Mouse (Mus musculus): ENCODE results near the gene Chd3.
A peak's percentile ranks its signal among the peaks of the same experiment; 100 is the strongest.

The Chd3 gene

DNA sequence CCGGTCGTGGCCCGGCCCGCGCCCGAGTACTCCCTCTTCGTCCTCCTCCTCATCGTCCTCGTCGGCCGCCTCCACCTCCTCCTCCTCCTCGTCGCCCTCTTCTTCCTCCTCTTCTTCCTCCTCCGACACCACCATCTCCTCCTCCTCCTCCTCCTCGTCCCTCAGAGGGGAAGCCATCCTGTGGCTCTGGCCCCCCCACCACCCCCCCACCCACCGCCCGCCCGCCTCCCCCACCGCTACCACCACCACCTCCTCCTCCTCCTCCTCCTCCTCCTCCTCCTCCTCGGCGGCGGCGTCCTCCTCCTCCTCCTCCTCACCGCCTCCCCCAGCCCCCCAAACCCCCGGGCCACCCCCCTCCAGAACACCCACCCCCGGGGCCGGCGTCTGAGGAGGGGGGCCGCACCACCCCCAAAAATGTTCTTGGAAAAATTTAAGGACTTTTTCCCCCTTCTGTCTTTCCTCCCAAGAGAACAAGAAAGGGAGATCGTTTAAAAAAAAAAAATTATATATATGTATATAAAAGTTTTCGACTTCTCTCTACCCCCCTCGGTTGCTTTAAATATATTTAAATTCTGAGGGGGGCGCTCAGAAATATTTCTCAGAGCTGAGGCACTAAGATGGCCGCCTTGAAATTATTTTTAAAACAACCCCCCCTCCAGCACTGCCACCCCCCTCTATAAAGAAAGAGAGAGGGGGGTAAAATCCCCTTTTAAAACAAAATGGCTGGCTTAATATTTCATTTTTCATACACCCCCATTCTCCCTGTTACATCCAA lies at the start of gene Chd3:
Chd3 (minus strand) TSS at position 192 of the 775 bp plus-strand sequence.
- no peak for DNase-seq

DNA sequence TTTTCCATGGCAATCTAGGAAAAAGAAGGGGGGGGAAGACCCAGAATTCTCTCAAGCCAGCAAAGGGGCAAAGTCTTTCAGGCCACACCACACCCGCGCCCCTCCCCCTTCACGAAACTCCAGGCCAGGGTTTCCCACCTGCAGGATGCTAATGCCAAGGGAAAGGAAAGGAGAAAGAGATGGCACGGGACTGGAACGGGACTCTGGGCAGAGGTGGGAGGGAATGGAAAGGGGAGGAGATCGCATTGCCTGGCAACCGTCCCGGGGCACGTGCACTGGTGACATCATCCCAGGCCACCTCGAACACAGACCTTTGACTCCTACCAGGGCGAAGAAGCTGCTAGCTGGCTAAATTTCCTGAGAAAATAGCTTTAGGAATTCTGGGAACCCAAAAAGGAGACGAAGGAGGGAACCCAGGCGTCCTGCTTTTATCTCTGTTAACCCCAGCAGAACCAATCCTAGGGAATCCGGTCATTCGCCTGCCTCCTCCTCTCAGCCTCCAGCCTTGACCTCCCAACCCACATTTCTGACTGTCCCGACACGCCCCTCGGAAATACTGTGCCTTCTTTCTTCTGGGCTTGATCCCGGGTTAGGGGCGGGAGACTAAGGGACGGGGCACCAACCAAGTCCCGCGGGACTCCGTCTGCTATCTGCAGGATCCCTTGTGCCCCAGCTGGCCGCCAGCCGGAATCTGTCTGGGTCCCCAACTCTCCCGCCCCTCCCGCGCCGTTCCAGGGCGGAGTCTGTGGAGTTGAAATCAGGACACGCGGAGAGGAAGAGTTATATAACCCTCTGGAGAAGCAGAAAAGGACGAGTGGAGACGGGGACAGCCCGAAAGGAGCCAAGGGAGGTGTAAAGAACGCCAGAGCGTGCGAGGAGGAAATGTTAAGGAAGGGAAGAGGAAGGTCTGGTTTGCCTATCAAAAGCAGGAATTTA lies 48.5 kb upstream of the Chd3 start:
- DNase-seq, result peak; percentile 98

DNA sequence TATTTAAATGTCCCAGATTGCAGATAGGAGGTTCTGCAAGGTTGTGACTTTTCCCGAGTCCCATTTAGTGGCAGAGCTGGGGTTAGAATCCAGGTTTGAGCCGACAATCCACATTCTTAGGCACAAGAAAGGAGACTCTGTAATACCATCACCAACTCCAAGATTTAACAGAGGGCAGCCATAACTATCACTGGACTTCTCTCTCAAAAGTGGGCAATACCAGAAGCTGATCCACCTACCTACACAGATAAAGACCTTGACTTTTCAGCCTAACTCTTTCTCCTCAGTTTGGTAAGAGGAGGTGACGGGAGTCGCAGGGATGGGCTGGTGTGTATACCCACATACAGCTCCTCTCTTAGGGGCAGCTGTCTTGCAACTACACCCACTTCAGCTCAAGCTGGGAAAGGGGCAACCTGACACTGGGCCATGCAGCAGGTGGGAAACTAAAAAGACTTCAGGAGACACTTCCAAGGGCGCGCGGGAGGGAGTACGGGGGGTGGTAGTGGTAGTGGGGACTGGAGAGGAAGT lies 47.8 kb upstream of the Chd3 start:
- DNase-seq, result no peak

DNA sequence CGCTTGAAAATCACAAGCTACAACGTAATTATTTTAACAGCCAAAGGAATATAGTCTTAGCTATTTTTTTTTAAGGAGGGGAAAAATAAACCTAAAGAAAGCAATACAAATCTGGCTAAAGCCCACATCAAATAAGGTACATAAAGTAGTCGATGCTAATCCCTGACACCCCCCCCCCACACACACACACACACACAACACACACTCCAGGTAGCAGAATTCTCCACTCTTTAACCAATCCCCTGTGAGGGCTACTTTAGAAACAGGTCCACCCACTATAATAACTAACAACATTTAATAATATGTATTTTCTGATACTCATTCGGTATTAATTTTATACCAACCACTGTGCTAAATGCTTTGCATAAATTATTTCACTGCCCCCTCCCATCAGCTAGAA lies 47.3 kb upstream of the Chd3 start:
- DNase-seq, result no peak

DNA sequence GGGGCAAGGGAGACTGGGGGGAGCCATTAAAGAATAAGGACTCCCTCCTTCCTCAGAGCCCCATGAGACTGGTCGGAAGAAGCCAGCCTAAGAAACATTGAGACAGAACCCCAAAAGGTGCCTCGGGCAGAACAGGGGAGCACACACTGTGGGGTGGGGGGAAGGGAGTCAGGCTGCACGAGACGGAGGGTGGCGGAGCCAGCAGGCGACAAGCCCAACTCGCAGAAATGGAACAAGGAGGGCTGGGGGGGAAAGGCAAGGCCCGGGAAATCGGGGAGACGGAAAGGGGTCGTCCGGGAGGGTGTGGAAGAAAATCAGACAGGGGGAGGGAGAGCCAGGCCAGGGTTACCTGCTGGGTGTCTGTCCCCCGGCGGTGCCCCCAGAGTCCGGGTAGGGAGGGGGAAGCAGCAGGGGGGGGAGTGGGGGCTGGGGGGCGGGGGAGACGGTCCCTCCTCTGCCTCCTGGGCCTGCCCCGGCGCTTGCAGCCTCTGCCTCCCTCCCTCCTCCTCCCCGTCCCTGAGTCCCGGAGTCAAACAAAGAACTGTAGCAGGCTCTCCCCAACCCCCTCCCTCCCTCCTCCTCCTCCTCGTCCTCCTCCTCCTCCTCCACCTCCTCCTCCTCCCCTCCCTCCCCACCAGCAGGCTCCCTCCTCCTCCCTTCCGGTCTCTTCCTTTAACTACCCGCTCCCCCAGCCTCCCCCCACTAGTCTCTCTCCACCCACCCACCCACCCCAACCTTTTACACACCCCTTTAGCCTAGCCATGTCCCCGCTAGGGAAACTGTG lies 46.7 kb upstream of the Chd3 start:
- DNase-seq, result peak; percentile 55 to 70

DNA sequence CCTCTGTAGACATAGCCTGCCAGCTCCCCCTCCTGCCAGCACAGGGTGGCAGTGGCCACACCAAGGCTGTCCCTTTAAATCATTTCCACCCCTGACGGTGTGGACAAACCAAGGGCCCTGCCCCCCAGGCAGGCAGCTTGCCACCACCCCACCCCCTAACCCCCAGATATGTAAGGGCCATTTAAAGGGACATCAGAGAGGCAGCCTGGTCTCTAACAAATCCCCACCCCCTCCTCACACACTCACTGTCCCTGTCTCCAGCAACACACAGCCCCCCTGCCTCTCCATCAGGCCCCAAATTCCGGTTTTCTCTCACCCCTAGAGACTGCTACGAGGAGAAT lies 46.1 kb upstream of the Chd3 start:
- DNase-seq, result peak; percentile 76 to 85

DNA sequence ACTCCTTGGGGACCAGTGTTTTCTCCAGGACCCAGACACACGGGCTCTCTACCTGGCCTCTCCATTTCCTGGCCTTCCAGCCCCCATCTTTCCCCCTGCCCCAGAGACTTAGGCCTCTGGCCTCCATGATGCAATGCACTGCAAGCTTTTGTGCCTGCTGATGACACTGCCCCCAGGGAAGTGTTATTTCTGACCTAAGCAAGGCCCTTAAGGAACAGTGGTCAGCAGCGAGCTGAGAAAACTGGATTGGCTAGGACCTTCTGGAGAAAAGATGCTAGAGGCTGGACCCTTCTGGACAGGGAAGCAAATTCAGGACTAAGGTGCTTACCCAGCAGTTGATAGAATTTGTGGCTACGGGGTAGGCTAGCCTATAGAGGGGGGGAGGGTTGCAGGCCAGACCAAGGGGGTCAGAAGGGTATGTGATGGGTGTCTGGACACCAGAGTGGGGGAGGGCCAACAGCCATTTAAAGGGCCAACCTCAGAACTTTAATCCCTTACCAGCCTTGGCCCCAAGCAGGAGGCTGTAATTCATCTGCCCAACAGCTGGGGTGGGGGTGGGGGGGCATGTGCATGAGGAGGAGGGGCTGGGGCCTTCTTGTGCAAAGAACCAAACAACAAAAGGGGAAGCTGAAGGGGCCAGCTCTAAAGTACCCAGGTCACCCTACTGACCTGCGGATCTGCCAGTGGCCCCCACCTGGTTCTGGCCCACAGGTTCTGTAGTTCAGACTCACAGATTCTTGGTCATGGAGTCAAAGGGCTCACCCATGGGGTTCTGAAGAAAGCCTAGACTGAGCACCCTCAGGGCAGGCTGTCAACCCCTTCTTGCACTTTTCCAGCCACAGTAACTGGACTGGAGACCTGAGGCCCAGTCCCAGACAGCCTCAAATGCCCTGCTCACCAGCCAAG lies 45.5 kb upstream of the Chd3 start:
- no peak for DNase-seq

DNA sequence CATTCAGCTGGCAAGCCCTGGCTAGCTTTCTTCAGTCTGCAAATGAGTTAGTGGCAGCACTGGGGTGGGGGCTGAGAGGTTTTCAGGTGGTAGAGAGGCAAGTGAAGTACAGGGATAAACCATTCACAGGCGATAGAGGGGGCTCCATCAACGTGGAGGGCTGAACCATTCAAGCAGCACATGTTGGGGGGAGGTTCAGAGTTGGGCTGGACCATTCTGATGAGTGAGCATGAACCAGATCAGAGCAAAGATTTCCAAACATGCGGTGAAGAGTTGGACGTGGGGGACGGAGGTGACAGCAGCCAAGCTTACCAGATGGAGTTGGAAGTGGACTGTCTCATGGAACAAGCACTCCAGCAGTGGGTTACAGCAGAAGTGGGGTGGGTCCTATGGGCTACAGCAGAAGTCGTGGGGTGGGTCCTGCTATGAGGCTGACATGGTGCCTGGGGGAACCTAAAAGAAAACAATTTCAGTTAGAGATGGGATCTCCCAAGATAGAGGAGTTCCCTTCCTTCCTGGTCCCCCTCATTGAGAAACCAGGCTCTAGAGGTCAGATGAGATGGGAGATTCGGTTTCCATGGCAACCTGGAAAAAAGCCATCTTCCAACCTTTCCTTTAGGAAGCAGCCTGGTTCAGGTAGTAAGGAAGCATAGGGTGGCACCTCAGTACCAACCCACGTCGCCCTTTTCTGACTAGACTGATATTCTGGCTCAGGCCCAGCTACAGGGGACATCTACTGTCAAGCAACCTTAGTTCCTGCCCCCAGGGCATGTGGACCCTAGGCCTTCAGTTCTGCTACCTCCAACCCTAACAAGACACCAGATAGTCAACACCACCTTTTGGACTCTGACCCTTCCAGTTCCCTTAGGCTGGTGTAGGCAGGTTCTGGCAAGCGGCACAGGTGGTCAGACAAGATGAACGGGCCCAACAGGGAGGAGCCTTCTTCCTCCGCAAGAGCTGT lies 44.3 kb upstream of the Chd3 start, which contains the start of gene Kdm6b:
Kdm6b (minus strand) TSS at position 455 of the 961 bp plus-strand sequence.
- DNase-seq, result peak; percentile 52 to 76

DNA sequence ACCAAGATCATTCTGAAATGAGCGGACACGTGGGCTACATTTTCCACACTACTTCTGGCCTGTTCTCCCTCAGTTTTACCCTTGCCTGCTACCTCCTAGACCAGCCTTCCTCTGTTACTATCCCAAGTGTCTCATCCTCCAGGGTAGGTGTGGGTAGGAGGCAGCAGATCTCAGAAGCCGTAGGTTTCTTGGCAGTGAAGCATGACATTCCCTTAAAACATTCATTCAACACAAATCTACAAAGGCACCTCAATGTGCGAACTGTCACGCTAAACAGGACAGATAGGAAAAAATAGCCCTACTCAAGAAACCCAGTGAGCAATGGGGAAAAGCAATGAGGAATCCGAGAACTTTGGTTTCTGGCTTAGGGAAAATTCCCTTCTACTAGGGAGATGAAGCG lies 43.3 kb upstream of the Chd3 start:
- no peak for DNase-seq

DNA sequence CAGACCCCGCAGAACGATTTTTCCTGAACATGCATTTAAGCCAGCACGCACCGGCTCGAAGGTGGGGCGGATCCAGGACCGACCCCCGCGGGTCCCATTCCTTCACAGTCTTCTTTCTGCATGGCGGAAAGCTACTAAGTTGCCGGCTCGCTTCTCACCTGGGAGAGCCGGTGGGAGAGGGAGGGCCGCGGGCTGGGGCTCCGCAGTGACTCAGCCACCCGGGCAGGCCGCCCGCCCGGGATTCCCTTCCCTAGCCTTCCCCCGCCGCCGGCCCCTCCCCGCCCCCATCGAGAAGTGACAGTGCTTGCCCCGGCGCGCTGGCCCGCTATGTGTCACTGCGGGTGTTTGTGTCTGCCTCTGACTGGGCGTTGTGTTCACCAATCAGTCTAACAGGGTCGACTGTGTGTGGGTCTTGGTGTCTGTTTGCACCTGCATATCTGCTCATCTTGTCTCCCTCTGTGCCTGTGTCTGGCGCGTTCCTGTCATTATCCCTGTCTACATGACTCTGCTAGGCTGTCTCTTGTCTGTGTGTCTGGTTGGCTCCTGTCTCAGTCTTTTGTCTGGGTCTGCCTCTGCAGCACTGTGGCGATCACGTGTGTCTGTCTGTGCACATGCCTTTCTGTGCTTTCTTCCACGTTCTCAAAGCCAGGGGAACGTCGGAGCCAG lies 42.5 kb upstream of the Chd3 start:
- DNase-seq, result peak in 1 of 2 experiments; percentile 69

DNA sequence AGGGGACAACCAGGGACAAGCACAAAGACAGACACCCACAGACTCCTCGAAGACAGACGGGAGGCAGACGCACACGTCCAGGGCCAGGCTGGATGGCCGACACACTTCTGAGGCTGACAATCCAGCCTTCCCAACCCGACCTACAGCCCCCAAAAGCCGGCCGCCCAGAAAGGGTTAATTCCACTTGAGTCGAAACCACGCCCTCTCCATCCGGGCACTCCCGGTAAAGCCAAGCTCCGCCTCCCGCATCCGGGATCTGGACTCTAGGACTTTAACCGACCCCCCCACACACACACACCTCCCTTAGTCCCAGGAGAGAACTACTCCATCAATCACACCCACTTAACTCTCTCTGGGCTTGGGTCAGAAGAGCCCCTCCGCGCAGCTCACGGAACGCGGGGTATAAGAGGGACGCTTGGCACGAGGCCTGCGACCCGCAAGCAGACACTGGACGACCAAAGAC lies 41.9 kb upstream of the Chd3 start:
- peak; percentile 94 to 95 for DNase-seq

DNA sequence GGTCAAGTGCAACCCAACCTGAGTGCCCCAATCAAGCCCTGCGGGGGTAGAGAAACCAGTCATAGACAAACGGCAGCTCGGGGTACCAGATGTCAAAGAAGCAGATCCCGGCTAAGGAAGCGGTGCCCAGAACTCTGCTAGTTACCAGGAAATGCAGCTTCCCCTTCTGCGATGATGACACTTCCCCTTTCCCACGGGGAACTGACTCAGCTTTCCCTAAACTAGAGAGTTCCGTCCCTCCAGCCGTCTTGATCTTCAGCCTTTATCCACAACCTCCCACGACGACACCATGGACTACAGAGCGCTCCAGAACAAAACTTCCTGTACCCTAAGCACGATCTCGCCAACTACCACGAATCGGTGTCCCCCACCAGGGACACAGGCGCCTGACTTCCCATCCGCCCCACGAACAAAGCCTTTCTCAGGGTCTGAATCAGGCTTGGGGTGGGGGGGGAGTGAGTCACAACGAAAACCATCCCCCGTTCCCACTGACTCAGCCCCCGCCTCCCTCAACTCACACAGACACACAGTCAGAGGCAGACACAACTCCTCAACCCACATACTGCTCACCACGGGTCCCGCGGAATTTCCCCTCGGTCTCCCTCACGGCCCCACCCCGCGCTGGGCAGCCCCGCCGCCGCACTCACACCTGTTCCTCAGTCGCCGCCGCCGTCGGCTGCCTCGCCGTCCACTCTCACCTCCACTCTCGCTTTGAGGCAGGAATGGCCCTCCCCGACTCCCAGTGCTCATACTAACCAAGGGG lies 41.3 kb upstream of the Chd3 start:
- DNase-seq, result peak in 1 of 2 experiments; percentile 30

DNA sequence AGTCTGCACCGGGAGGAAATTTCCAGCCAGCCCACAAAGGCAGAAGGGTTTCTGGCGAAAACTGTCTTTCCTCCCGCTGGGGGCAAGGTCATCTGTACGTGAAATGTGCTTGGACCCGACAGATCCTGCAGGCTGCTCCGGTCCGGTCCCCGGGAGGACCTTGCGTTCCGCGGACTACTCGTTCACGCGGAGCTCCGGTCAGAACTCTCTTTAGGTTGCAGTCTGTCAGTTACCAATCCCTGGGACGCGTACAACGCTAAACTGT lies 40.8 kb upstream of the Chd3 start:
- peak in 1 of 2 experiments; percentile 44 for DNase-seq

DNA sequence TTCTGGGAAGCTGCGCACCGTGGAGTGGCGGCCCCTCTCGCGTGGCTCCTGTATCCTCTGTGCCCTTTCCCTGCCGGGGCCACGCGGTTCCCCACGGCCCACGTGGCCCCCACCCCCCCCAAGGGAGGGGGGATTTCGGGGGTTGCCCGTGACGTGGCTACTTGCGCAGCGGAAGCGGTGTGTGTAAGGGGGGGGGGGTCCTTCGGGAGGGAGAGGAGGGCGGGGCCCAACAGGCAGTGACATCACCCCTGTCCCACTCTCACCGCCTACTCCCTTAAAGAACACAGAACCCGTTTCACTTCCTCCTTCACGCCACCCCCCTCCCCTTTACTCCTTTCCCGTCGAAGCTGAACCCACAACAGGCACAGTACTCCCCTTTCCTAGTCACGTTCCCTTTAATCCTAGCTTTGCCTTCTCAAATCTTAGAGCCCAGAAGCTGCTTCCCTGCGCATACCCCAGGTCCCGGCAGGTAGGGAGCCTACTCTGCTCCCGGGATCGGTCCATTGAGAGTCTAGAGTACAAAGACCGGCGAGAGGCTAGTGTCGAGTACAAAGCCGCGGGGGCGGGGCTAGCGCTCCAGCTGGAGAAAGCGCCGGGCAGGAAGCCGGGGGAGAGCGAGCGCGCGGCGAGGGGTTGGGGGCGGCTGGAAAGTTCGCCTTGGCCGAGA lies 40.3 kb upstream of the Chd3 start:
- DNase-seq, result peak; percentile 67 to 76

DNA sequence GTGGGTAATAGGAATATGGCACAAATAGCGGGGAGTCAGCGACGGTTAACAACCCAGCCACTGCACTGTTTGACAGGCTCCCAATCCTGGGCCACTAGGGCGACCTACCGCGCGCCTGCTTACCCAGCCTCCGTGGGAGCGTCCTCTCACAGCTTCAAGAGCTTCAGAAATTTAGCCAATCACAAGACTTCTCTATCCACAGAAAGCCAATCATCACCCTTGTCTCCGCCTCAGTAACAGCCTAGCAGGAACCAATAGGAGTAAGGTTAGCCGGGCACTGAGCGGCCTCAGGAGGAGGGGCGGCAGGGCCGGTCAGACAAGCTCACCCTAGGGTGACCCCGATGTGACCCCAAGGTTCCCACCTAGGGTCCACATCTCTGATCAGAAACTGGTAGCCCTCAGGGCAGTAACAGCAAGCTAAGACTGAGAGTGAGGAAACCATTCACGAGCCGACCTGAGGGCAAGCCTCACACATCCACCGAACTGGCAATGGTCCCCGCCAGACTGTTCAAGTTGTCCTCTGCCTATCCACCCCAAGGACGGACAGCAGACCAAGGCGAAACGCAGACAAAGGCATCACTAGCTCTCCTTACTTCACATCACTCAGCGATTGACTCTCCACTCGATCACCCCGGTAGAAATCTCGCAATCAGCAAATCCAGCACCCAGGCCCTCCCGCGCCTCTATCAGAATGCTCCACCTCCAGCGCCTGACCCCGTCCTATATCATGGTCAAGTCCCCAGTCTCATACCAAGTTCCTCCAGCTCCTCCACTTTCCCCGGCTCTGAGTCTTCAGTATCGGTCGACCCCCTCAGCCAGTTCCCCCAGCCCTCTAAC lies 39.6 kb upstream of the Chd3 start:
- peak; percentile 79 to 82 for DNase-seq

DNA sequence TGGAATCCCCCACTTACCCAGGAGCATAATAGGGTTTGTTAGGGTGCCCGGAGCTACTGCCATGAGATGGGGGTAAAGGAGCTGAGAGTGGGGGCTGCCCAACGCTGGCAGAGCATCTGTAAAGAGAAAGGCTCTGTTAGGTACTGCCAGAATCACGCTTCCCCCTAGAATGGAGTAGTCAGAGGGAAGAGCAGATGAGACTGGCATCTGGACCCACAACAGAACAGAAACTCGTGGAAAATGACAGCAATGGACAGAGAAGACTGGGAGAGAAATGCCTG lies 38.5 kb upstream of the Chd3 start:
- no peak for DNase-seq

DNA sequence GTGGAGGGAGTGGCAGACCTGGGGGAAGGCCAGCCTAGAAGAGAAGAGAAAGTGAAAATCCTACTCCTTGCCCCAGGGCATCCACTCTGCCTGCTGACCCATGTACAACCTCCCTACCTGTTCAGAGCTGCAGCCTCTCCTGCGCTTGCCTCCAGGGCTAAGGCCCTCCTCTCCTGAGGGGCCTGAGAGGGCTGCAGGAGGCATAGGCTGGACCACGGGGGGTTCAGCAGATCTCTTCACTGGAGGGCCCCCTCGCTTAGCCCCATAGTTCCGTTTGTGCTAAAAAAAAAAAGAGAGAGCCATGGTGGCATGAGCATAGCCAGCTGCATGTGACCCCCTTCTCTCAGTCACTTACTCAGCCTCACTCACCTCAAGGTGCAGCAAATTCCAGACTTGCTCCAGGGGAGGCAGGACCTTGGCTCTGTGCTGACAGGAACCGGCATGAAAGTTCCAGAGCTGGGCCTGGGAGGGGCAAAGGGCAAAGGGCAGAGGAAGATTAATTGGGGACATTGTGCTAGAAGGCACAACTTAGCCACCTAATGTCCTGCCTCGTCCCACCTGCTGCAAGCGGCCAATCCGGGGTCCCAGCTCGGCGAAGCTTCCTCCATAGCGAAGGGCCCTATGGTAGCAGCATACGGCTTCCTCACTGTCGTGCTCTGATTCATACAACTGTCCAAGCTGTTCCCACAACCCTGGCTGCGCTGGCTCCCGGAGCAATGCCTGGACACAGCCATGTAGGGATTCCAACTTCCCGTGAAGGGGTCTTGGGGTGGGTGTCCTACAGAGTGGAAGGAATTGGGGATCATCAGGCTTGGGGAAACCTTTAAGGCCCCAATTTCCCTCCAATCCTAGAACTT lies 37.9 kb upstream of the Chd3 start:
- DNase-seq, result no peak

Data from cerebellum, postnatal 36 days (tissue).